ENCODE assay signal across 7 mouse cellular contexts in the genomic region with DNA sequence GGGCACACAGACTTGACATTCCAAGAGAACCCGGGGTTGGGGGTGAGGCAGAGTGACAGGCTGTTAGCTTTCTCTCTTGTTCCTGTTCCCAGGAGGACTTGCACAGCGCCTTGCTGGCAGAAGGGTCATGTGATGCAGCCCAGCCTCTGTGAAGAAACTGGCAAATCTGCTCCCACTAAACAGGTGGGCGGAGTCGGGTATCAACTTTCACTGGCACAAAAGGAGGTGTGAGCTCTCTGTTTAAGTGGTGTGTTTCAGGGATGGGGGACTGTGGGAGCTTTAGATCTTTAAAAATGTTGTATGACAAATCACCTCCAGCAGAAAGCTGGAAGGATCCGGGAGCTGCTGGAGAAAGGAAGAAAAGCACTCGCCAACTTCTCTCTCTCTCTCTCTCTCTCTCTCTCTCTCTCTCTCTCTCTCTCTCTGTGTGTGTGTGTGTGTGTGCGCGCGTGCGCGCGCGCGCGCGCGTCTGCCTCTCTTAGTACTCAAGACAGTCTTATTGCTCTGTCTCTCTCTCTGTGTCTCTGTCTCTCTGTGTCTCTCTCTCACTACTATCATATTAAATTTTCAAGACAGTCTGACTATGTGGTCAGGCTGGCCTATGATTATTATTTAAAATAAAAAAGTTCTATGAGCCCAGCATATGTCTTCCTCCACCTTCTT. TPM values are rescaled to one million over a fixed set of nuclear protein-coding genes. Genes with fewer than 3 reads are reported as not detected.
DNase-seq lines count a peak whose midpoint lies in the region; ATAC-seq and TF ChIP-seq lines count a peak whose summit lies in the region.

No protein-coding gene starts in this region.

- H3K27ac ChIP-seq in bone marrow macrophage, adult 2 months (ENCODE audit: insufficient read depth, low read depth, low read length): peak overlapping the region; percentile 34; the same call in 1 of the 2 replicates
- H3K27ac ChIP-seq in layer of hippocampus, adult 2 months: peak overlapping the region; percentile 75
- peak overlapping the region; percentile 23; the same call in 1 of the 2 replicates for H3K27ac ChIP-seq in neural tube, embryonic 13.5 days (replicated peaks)

- 14% methylated on average over 15 of the region's 17 CpGs for WGBS in neural tube, embryonic 13.5 days

- H3K9me3 ChIP-seq in neural tube, embryonic 13.5 days: no peaks in the 10 kb centered on the region

- H3K4me1 ChIP-seq in bone marrow macrophage, adult 2 months (ENCODE audit: control insufficient read depth, insufficient read depth, low read length): peaks cover 11% of the 10 kb centered on the region
- peaks cover 18% of the 10 kb centered on the region for H3K4me1 ChIP-seq in neural tube, embryonic 13.5 days (replicated peaks)

- DNase-seq in forelimb bud, embryonic 11.5 days (ENCODE audit: low read depth, low spot score): peak; percentile 92
- DNase-seq in heart, postnatal 4 days: peak; percentile 67
- peak; percentile 69 to 84 for DNase-seq in layer of hippocampus, adult 2 months (ENCODE audit: low spot score in 2 of 2)
- DNase-seq in lung, adult 18-20 months: peak; percentile 80 to 83
- DNase-seq in urinary bladder, postnatal 25 days (ENCODE audit: low spot score): peak; percentile 43

- peaks cover 95% of the 10 kb centered on the region for H3K36me3 ChIP-seq in neural tube, embryonic 13.5 days

- TF ChIP-seq CTCF in bone marrow macrophage, adult 2 months (IDR thresholded peaks at IDR 0.05; ENCODE audit: low read depth, low read length): no peak
- TF ChIP-seq CTCF in layer of hippocampus, adult 2 months (conservative IDR thresholded peaks at IDR 0.05): no peak

- peak overlapping the region; percentile 33 for H3K4me3 ChIP-seq in bone marrow macrophage, adult 2 months (ENCODE audit: insufficient read depth, low read length)
- H3K4me3 ChIP-seq in layer of hippocampus, adult 2 months: no peak overlapping the region
- no peak overlapping the region for H3K4me3 ChIP-seq in neural tube, embryonic 13.5 days

- H3K4me2 ChIP-seq in neural tube, embryonic 13.5 days: peak overlapping the region; percentile 25

- 0 out of 2 replicates have a peak overlapping the region, but pooled peaks have one; percentile 38 for H3K9ac ChIP-seq in neural tube, embryonic 13.5 days

- TF ChIP-seq POLR2A in bone marrow macrophage, adult 2 months (IDR thresholded peaks at IDR 0.05; ENCODE audit: borderline replicate concordance, low read depth, low read length): no peak

- peak; percentile 66; the same call in 1 of the 2 replicates for ATAC-seq in neural tube, embryonic 13.5 days (ENCODE audit: low read depth)

- H3K27me3 ChIP-seq in neural tube, embryonic 13.5 days: no peaks in the 10 kb centered on the region

RNA-seq across cellular contexts. Expression of a gene that starts 32.4 kb away (rescaled TPM):
- polyA plus RNA-seq in bone marrow macrophage, adult 2 months (2012; ENCODE audit: insufficient read depth, insufficient read length, missing spikeins): 9.5 and 14.8 TPM in 2 replicates
- 10 to 100 TPM; 12.7 to 12.8 TPM for total RNA-seq in heart, postnatal 4 days (2021)
- 1 to 10 TPM; 8.2 to 8.6 TPM for total RNA-seq in layer of hippocampus, adult 2 months (2021)
- polyA plus RNA-seq in neural tube, embryonic 13.5 days (2015; fragmentation: Nextera tagmentation; extraction: Ambion mirVana): 13.4 and 13.7 TPM in 2 replicates

Comparison
In these comparisons a context has a peak if more than half of its experiments do, and no peak if none do; other contexts are left out.
1. H3K27ac ChIP-seq: peak in every context shown above with its lines; median percentile 75 in layer of hippocampus, adult 2 months; 34 in bone marrow macrophage, adult 2 months; 23 in neural tube, embryonic 13.5 days.